Mouse (Mus musculus): Measurements from ENCODE around the gene Ormdl2. TPM values are rescaled to one million over a fixed set of nuclear protein-coding genes. Genes with fewer than 3 reads are reported as not detected.

Ormdl2 gene
- polyA plus RNA-seq (2016; fragmentation: Nextera tagmentation; extraction: Ambion mirVana): 36.0 and 39.2 TPM in 2 replicates

DNA sequence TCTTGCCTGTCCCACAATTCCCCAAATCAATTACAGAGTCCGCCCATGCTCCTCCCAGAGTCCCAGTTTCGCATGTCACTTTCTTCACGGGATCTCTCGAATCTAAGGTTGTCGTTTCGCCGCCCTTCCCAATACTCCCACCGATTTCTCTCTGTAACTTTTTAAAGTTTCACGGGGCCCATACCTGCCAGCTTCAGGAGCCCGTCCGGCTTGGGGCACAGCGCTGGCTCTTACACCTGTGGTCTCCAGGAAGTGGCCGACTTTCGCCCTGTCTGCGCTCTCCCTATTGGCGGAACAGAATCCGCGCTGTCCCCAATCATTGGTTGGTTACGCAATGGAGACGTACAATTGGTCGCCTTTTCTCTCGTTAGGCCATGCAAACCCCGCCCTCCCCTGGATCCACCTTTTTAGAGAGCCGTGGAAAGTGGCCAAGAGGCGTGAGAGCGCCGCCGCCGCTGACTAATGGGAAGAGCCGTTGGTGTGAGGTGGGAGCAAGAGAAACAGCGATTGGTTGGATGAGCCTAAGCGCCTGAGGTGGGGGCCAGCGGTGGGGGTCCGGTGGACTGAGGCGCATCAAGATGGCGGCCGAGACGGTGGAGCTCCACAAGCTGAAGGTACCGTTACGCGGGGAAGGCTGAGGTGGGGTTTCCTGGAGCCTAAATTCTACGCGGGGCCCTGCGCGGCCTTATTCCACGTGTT, at the start of gene Ormdl2:
Gene Ormdl2 (minus strand): TSS at position 288 of the 699 bp plus-strand sequence.
- ATAC-seq (ENCODE audit: insufficient number of reproducible peaks, low FRiP score): peak; percentile 99

GRCm38 (mm10) chr10:128870341-128870740, 48.9 kb upstream of the Ormdl2 start:
- WGBS: 77% methylated on average over 3 of the region's 3 CpGs
- peaks cover 59% of the 10 kb centered on the region for H3K36me3 ChIP-seq
- no peaks in the 10 kb centered on the region for H3K9me3 ChIP-seq (replicated peaks)

More for the DNA sequence above, at the start of gene Ormdl2:
- WGBS: under 1% methylated on average over 46 of the region's 46 CpGs
- H3K9me3 ChIP-seq (replicated peaks): no peaks in the 10 kb centered on the region
- H3K9ac ChIP-seq: peak within 1 kb of the TSS; percentile 89
- H3K36me3 ChIP-seq: peaks cover 40% of the 10 kb centered on the region
- H3K27me3 ChIP-seq (replicated peaks): no peaks in the 10 kb centered on the region
- H3K4me2 ChIP-seq: peak within 1 kb of the TSS; percentile 94
- H3K4me1 ChIP-seq (replicated peaks): peaks cover 12% of the 10 kb centered on the region
- H3K27ac ChIP-seq (ENCODE audit: poor library complexity, severe bottlenecking): peak within 1 kb of the TSS; percentile 67
- H3K4me3 ChIP-seq: peak within 1 kb of the TSS; percentile 90

DNA sequence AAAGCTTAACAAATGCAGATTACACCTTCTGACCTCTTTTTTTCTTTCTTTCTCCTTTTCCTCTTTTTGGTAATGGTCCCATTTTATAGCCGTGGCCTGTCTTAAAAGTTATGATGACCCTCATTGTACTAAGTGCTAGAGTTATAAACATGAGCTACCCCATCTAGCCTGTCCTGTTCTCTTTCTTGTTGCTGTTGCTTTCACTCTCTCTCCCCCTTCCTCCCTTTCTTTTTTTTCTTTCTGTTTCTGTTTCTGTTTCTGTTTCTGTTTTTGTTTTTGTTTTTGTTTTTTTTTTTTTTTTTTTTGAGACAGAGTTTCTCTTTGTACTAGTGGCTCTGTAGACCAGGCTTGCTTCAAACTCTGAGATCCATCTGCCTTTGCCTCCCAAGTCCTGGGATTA, 45.1 kb upstream of the Ormdl2 start:
- Histone ChIP-seq H3K9me3 (replicated peaks) (no peaks in the 10 kb centered on the region), H3K36me3 (peaks cover 40% of the 10 kb centered on the region), H3K9ac (no peak overlapping the region), H3K4me1 (replicated peaks) (no peaks in the 10 kb centered on the region), H3K4me3 (no peak overlapping the region), H3K27ac (ENCODE audit: poor library complexity, severe bottlenecking) (no peak overlapping the region), H3K27me3 (replicated peaks) (no peaks in the 10 kb centered on the region), H3K4me2 (no peak overlapping the region)
- 86% methylated on average over 1 of the region's 1 CpGs for WGBS
- ATAC-seq (ENCODE audit: insufficient number of reproducible peaks, low FRiP score): no peak

More at GRCm38 (mm10) chr10:128870341-128870740, 48.9 kb upstream of the Ormdl2 start:
- H3K27ac ChIP-seq (ENCODE audit: poor library complexity, severe bottlenecking): no peak overlapping the region
- H3K4me2 ChIP-seq: no peak overlapping the region
- H3K27me3 ChIP-seq (replicated peaks): no peaks in the 10 kb centered on the region
- ATAC-seq (ENCODE audit: insufficient number of reproducible peaks, low FRiP score): no peak
- no peaks in the 10 kb centered on the region for H3K4me1 ChIP-seq (replicated peaks)
- no peak overlapping the region for H3K4me3 ChIP-seq
- H3K9ac ChIP-seq: no peak overlapping the region

GRCm38 (mm10) chr10:128866042-128866441, 44.6 kb upstream of the Ormdl2 start:
- H3K4me1 ChIP-seq (replicated peaks): no peaks in the 10 kb centered on the region
- H3K4me2 ChIP-seq: no peak overlapping the region
- no peak overlapping the region for H3K9ac ChIP-seq
- H3K27ac ChIP-seq (ENCODE audit: poor library complexity, severe bottlenecking): no peak overlapping the region
- WGBS: 81% methylated on average over 3 of the region's 3 CpGs
- H3K9me3 ChIP-seq (replicated peaks): no peaks in the 10 kb centered on the region
- H3K27me3 ChIP-seq (replicated peaks): no peaks in the 10 kb centered on the region
- ATAC-seq (ENCODE audit: insufficient number of reproducible peaks, low FRiP score): no peak
- peaks cover 39% of the 10 kb centered on the region for H3K36me3 ChIP-seq
- H3K4me3 ChIP-seq: no peak overlapping the region

- no peaks in the 10 kb centered on the region for H3K27me3 ChIP-seq (replicated peaks)
- H3K9ac ChIP-seq: no peak overlapping the region
- H3K9me3 ChIP-seq (replicated peaks): no peaks in the 10 kb centered on the region
- no peak for ATAC-seq (ENCODE audit: insufficient number of reproducible peaks, low FRiP score)
- H3K27ac ChIP-seq (ENCODE audit: poor library complexity, severe bottlenecking): no peak overlapping the region
- H3K4me2 ChIP-seq: no peak overlapping the region
- peaks cover 48% of the 10 kb centered on the region for H3K36me3 ChIP-seq
- H3K4me3 ChIP-seq: no peak overlapping the region
- no peaks in the 10 kb centered on the region for H3K4me1 ChIP-seq (replicated peaks)
These were observed 39.7 kb upstream of the Ormdl2 start for GRCm38 (mm10) chr10:128861176-128861575.

- Histone ChIP-seq H3K4me2 (no peak overlapping the region), H3K27me3 (replicated peaks) (no peaks in the 10 kb centered on the region), H3K4me3 (no peak overlapping the region), H3K27ac (ENCODE audit: poor library complexity, severe bottlenecking) (no peak overlapping the region), H3K9me3 (replicated peaks) (no peaks in the 10 kb centered on the region), H3K4me1 (replicated peaks) (no peaks in the 10 kb centered on the region), H3K9ac (no peak overlapping the region), H3K36me3 (peaks cover 49% of the 10 kb centered on the region)
- 83% methylated on average over 3 of the region's 3 CpGs for WGBS
- ATAC-seq (ENCODE audit: insufficient number of reproducible peaks, low FRiP score): no peak
These were observed 28.9 kb upstream of the Ormdl2 start for GRCm38 (mm10) chr10:128850339-128850738.

GRCm38 (mm10) chr10:128848426-128848825, 27.0 kb upstream of the Ormdl2 start:
- H3K9me3 ChIP-seq (replicated peaks): no peaks in the 10 kb centered on the region
- no peak overlapping the region for H3K9ac ChIP-seq
- H3K4me3 ChIP-seq: no peak overlapping the region
- no peaks in the 10 kb centered on the region for H3K27me3 ChIP-seq (replicated peaks)
- no peaks in the 10 kb centered on the region for H3K4me1 ChIP-seq (replicated peaks)
- no peak overlapping the region for H3K27ac ChIP-seq (ENCODE audit: poor library complexity, severe bottlenecking)
- 79% methylated on average over 2 of the region's 2 CpGs for WGBS
- ATAC-seq (ENCODE audit: insufficient number of reproducible peaks, low FRiP score): no peak
- H3K4me2 ChIP-seq: no peak overlapping the region
- H3K36me3 ChIP-seq: peaks cover 50% of the 10 kb centered on the region

- no peak overlapping the region for H3K27ac ChIP-seq (ENCODE audit: poor library complexity, severe bottlenecking)
- no peak overlapping the region for H3K9ac ChIP-seq
- H3K4me3 ChIP-seq: no peak overlapping the region
- 91% methylated on average over 4 of the region's 4 CpGs for WGBS
- no peak overlapping the region for H3K4me2 ChIP-seq
- no peaks in the 10 kb centered on the region for H3K27me3 ChIP-seq (replicated peaks)
- no peaks in the 10 kb centered on the region for H3K9me3 ChIP-seq (replicated peaks)
- H3K36me3 ChIP-seq: peaks cover 60% of the 10 kb centered on the region
- H3K4me1 ChIP-seq (replicated peaks): no peaks in the 10 kb centered on the region
- no peak for ATAC-seq (ENCODE audit: insufficient number of reproducible peaks, low FRiP score)
These were observed 25.2 kb upstream of the Ormdl2 start for GRCm38 (mm10) chr10:128846664-128847063.

DNA sequence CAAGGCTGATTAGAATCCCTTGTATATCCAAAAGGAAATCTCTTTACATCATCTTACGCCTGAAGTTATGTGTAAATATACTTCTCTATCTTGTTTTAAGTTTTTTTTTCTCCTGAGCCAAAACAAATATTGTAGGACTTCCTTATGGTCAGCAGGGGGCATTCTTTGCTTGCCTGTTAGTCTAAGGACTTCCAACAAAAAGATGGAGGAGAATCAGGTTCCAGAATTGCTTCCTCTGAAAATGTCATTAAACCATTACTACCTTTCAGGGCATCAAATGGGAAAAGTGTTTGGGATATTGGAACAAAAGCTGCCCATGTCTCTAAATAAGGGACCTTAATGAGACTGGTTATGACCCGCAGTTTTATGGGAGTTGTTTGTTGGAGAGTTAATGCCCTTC, 24.1 kb upstream of the Ormdl2 start:
- Histone ChIP-seq H3K27me3 (replicated peaks) (no peaks in the 10 kb centered on the region), H3K4me1 (replicated peaks) (no peaks in the 10 kb centered on the region), H3K36me3 (peaks cover 66% of the 10 kb centered on the region), H3K4me3 (no peak overlapping the region), H3K4me2 (no peak overlapping the region), H3K27ac (ENCODE audit: poor library complexity, severe bottlenecking) (no peak overlapping the region), H3K9me3 (replicated peaks) (no peaks in the 10 kb centered on the region), H3K9ac (no peak overlapping the region)
- WGBS: 74% methylated on average over 2 of the region's 2 CpGs
- no peak for ATAC-seq (ENCODE audit: insufficient number of reproducible peaks, low FRiP score)

DNA sequence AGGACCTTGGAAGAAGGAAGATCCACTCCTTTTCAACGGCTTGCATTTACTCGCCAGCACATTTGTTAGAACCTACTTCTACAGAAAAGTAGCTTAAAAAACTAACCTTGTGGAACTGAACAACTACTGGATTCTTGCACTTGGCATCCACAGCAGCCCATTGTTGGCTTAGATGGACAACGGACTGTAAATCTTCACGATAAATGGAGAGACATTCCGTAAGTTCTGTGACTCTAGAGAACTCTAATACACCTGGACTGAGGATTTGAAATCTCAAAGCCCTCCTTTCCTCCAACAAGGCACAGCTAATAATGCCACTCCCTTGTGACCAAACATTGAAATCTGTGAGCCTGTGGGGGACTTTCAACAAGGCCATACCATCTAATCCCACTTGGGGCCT, 21.8 kb upstream of the Ormdl2 start:
- H3K4me2 ChIP-seq: no peak overlapping the region
- no peak overlapping the region for H3K9ac ChIP-seq
- no peaks in the 10 kb centered on the region for H3K9me3 ChIP-seq (replicated peaks)
- peaks cover 61% of the 10 kb centered on the region for H3K36me3 ChIP-seq
- no peak overlapping the region for H3K4me3 ChIP-seq
- no peaks in the 10 kb centered on the region for H3K27me3 ChIP-seq (replicated peaks)
- H3K27ac ChIP-seq (ENCODE audit: poor library complexity, severe bottlenecking): no peak overlapping the region
- H3K4me1 ChIP-seq (replicated peaks): no peaks in the 10 kb centered on the region
- 91% methylated on average over 5 of the region's 5 CpGs for WGBS
- no peak for ATAC-seq (ENCODE audit: insufficient number of reproducible peaks, low FRiP score)

DNA sequence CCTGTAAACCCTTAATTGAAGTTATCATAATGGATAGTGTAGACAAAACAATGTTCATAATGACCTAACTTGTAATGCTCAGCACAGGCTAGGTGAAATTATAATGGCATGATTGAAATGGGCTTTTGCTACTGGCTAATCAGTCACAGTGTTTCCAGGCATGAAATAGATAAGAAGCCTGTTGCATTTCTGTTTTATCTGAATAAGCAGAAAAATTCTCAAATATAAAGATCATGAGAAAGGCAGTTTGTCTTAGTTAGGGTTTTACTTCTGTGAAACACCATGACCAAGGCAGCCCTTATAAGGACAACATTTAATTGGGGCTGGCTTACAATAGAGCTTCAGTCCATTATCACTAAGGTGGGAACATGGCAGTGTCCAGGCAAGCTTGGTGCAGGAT, 19.2 kb upstream of the Ormdl2 start:
- peaks cover 64% of the 10 kb centered on the region for H3K36me3 ChIP-seq
- no peak overlapping the region for H3K4me2 ChIP-seq
- H3K9ac ChIP-seq: no peak overlapping the region
- ATAC-seq (ENCODE audit: insufficient number of reproducible peaks, low FRiP score): no peak
- no peaks in the 10 kb centered on the region for H3K27me3 ChIP-seq (replicated peaks)
- no peak overlapping the region for H3K27ac ChIP-seq (ENCODE audit: poor library complexity, severe bottlenecking)
- H3K9me3 ChIP-seq (replicated peaks): no peaks in the 10 kb centered on the region
- H3K4me3 ChIP-seq: no peak overlapping the region
- H3K4me1 ChIP-seq (replicated peaks): no peaks in the 10 kb centered on the region

GRCm38 (mm10) chr10:128839434-128839833, 18.0 kb upstream of the Ormdl2 start:
- no peak overlapping the region for H3K9ac ChIP-seq
- no peaks in the 10 kb centered on the region for H3K27me3 ChIP-seq (replicated peaks)
- no peak overlapping the region for H3K4me2 ChIP-seq
- no peaks in the 10 kb centered on the region for H3K4me1 ChIP-seq (replicated peaks)
- H3K4me3 ChIP-seq: no peak overlapping the region
- no peaks in the 10 kb centered on the region for H3K9me3 ChIP-seq (replicated peaks)
- H3K36me3 ChIP-seq: peaks cover 68% of the 10 kb centered on the region
- H3K27ac ChIP-seq (ENCODE audit: poor library complexity, severe bottlenecking): no peak overlapping the region
- no peak for ATAC-seq (ENCODE audit: insufficient number of reproducible peaks, low FRiP score)

Data from heart, embryonic 12.5 days (tissue).